Mouse (Mus musculus) ovary, postnatal 14 days (tissue): ENCODE data around the gene Cbarp.

Source experiments
- DNase-seq: peaks from one replicate; pipeline ENCODE4 v3.0.0; 2022; ENCODE audit warnings: low spot score

The Cbarp gene

GRCm38 (mm10) chr10:80140666-80141035 lies at the start of gene Cbarp:
Gene Cbarp (minus strand): TSS chr10:80140835.
- DNase-seq, result no peak

GRCm38 (mm10) chr10:80189999-80190398 lies 49.4 kb upstream of the Cbarp start:
- DNase-seq, result no peak

- no peak for DNase-seq
Measured at GRCm38 (mm10) chr10:80188453-80189024, 47.9 kb upstream of the Cbarp start.

- no peak for DNase-seq
Measured at GRCm38 (mm10) chr10:80187739-80188138, 47.1 kb upstream of the Cbarp start.

DNA sequence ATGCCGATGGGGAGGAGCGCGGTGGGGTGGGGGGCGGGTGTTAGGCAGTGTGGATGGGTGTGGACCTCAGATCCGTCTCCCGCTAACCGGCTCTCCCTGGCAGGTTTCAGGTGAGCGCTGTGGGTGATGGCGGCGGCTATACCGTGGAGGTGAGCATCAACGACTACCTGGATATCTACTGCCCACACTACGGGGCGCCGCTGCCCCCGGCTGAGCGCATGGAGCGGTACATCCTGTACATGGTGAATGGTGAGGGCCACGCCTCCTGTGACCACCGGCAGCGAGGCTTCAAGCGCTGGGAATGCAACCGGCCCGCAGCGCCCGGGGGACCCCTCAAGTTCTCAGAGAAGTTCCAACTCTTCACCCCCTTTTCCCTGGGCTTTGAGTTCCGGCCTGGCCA lies 46.0 kb upstream of the Cbarp start:
- DNase-seq, result no peak

DNA sequence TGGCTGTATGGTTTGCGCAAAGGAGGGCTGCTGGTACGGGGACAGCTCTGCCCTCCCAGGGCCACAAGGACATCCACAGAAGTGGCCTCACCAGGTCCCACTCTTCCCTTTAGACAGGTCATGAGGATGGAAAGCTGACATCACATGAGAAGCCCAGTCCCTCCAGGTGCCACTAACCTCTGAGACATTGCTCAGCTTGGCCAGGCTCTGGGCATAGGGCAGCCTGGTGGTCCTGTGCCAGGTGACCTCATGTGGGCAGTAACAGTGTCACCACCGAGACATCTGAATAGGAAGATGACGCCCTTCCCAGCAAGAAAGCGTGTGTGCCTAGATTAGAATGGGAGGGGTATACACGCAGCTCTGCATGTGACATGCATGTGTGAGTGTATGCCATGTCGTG lies 41.9 kb upstream of the Cbarp start:
- no peak for DNase-seq

- DNase-seq, result no peak
Measured at GRCm38 (mm10) chr10:80180823-80181222, 40.2 kb upstream of the Cbarp start.

DNA sequence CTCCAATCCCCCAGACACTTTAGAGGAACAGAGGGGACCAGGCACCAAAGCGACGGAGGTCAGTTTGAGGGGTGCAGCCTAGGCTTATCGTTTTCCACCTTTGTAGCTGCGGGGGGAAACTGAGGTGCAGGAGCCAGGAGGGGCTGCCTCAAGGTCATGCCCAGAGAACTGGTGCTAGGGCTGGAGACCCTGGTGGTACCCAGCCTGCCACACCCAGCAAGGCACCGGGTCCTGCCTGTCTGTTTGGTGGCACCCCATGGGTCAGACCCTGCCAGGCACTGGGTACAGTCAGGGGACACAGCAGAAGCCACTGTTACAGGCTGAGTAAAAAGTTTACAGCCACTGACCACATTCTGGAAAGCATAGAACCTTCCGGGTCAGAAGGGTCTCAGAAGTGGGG lies 39.7 kb upstream of the Cbarp start:
- DNase-seq, result no peak

DNA sequence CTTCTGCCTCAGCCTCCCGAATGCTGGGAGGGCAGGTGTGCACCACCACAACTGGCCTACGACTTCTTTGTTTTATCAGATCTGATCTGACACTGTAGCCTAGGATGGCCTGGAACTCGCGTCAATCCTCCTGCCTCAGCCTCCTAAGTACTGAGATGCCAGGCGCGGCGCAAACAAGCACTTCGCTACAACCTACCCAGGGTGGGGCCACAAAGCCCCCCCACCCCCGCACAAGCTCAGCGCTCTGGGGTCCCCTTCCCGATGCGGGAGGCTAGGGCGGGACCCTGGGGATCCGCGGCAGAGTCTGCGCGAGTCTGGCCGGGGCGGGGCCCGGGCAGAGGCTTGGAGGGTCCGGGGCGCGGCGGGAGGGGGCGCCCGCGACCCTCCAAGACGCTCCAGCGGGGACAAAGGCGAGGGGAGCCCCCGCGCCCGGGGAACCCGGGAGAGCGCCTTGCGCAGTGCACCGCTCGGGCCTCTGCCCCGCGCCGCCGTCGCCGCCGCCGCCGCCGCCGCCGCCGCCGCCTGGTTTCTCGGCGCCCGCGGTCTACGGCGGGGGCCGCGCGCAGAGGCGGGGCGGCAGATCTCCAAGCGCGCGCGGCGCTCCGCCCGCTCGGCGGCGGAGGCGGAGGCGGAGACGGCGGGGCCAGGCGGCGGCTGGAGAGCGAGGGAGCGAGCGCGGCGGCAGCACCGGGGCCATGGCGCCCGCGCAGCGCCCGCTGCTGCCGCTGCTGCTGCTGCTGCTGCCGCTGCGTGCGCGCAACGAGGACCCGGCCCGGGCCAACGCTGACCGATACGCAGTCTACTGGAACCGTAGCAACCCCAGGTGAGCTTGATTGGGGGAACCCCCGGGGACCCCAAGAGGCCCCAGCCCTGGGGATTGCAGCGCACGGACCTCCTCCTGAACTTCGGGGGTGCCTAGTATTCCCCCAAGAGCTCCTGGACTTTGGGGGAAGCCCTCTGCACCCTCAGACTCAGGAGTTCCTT lies 38.7 kb upstream of the Cbarp start, which contains the start of gene Efna2:
Gene Efna2, plus strand, starts transcription at position 415 of the 984 bp plus-strand sequence.
- no peak for DNase-seq

GRCm38 (mm10) chr10:80177441-80178279 lies 37.0 kb upstream of the Cbarp start:
- DNase-seq, result no peak

GRCm38 (mm10) chr10:80176270-80176834 lies 35.7 kb upstream of the Cbarp start:
- no peak for DNase-seq

DNA sequence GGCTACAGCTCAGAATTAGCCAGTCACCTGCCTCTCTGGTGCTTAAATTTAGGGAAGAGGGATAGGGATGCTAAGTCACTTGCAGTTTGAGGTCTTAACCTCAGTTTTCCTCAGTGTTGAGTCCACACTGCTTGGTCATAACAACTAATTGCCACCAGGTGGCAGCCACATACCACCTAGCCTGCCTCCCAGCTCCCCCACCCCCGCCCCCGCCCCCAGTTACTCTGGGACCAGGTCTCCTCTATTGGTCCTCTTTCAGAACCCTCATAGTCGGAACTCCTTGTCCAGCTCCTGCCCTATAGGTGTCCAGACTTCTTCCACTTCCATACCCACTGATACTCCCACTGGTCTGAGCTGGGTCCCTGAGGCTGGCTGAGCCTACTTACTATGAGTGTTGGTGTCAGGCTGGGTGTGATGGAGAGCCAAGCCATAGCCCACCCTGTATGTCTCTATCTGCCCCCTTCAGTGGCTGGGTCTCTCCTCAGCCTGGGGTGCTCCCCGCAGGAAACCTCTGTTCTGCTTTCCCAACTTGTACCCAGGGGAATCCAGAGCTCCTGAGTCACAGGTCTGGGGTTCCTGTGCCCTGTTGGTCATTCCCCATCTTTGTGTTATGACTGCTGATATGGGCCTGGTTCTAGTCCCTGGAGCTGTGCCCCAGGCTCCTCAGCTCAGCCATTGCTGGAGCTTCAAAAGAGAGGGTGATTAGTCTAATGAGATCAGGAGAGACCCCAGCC lies 35.1 kb upstream of the Cbarp start:
- DNase-seq, result no peak

GRCm38 (mm10) chr10:80174705-80175104 lies 34.1 kb upstream of the Cbarp start:
- no peak for DNase-seq

DNA sequence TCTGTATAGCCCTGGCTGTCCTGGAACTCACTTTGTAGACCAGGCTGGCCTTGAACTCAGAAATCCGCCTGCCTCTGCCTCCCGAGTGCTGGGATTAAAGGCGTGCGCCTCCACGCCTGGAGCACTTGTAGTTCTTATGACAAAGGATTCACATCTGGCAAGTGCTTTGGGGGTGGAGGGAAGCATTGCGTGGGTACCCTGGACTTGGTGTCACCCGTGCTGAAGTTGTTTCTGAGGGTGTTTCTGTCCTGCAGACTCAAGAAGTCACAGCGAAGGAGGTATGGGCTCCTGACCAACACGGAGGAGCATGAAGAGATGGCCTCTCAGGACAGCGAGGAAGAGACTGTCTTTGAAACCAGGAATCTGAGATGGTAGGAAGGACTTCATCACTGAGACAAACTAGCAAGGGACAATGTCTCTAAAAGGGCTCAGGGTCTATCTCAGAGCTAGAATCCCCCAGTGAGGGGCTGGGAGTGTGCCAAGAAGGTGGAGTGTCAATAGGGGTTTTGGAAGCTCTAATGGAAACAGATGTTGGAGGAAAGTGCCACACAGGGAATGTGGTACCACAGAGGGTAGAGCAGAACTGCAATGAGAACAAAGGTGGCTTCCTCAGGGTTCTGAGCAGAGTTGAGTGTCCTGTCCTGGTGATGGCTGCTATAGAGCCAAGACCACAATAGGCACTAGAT lies 33.5 kb upstream of the Cbarp start:
- no peak for DNase-seq

GRCm38 (mm10) chr10:80173358-80173757 lies 32.7 kb upstream of the Cbarp start:
- DNase-seq, result no peak

DNA sequence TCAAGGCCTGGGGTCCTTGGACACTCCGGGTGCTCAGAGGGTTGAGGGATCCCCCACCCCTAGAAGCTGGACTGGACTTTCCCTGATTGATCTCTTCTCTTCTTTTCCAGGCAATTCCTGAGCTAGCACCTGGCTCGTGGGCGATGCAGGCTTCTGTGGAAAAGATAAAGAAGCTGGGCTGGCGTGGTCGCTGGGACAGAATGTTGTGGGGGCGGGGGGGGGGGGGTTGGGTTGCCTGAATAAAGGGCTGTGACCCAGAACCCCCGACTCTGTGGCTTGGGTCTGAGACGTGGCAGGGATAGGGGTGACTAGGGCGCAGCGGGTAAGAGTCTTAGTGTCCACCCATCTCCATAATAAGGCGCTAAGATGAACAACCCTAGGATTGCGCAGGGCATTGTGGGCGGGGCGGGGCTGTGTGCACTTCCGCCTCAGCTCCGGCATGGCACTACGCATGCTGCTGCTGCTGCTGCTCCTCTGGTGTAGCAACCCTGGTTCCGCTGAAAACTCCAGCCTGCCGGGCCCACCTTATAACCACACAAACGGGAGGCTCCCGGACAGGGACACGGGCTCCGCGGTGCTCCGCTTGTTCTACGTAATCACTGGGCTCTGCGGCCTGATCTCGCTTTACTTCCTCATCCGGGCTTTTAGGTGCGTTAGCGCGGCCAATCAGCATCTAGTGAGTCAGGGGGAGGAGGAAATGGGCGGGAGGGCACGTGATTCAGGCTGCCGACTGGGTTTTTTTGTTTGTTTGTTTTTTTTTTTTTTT lies 32.1 kb upstream of the Cbarp start, which contains the start of gene 1600002K03Rik:
Gene 1600002K03Rik, plus strand, starts transcription at position 418 of the 766 bp plus-strand sequence.
- DNase-seq, result peak; percentile 77

DNA sequence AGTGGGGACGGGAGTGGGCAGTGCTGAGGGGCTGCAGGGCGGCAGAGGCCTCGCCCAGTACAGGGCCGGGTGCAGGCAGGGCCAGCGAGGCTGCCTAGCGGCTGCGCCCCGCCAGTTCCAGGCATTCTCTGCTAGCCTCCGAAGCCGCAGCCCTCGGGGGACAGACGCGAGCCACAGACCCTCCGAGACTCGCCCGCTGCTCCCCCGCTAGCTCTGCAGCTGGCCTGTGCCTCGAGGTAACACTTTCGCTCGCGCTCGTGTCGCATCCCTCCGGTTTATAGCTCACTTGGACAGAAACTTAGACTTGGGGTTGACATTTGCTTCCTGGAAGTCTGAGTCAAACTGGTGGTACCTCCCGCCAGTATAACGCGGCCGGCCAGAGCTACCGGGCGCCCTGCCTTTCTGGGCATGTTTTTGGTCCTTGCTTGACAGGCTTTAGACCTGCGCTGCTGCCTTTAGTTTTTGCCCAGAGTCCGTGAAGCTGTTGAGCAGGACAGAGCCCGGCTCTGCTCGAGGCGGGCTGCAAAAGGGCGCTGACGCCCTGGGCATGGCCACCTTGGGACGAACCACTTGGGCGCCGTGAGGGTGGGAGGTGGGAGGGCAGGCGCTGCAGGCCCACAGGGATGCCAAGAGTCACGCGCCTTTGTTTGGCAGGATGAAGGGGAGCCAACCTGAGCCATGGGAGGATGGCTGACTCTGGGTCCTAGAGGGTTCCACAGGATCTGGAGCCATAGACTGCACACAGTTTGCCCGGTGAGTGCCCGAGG lies 31.3 kb upstream of the Cbarp start:
- DNase-seq, result no peak

DNA sequence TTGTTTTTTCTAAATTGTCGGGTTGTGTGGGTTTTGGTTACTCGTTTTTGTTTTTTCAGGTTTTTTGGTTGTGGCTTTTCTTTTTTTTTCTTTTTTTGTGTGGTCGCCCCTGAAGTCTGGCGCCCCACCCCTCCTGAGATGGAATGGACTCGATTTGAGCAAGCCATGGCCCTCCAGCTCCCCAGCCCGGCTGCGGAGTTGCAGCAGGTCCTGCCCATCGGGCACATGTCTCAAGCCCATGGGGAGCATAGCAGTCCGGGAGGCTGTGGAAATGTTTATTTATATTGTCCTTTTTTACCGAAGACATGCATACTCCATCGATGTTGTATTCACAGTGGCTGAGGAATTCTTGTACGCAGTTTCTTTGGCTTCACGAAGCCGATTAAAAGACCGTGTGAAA lies 30.6 kb upstream of the Cbarp start:
- no peak for DNase-seq

DNA sequence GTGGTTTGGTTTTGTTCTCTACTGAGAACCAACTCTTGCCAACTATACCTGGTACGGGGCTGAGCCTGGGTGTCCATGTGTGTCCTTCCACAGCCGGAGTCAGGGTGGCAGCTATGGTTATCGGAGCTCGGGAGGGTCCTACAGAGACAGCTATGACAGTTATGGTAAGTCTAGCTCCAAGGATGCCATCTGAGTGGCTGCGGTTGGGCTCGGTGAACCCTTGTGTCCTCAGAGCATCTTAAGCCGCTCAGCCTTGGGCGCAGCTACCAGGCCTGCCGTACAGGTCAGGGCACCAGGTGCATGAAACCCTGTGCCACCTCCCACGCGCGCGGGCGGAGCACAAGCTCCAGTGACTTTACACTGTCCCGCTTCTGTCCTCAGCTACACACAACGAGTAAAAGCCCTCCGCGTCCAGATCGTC lies 30.0 kb upstream of the Cbarp start:
- no peak for DNase-seq
